Mouse (Mus musculus) G1E (cell line): ENCODE measurements around the gene Cdk4. TPM values are rescaled to one million over a fixed set of nuclear protein-coding genes. Genes with fewer than 3 reads are reported as not detected.
A peak's percentile ranks its signal among the peaks of the same experiment; 100 is the strongest.

ENCODE experiments used
- ATAC-seq: 2 replicates; pipeline ENCODE4 v1.8.0; 2016; ENCODE audit warnings: mild to moderate bottlenecking; ENCODE audit not compliant: insufficient number of reproducible peaks, poor library complexity, low FRiP score, severe bottlenecking; ENCODE audit errors: extremely low read depth
- DNase-seq: peaks from one replicate; pipeline ENCODE4 v3.0.0; 2012; ENCODE audit warnings: low spot score
- H3K27me3 ChIP-seq: 2 replicates; pipeline ENCODE4 v1.6.1; 2012; ENCODE audit warnings: mild to moderate bottlenecking, low read length, inconsistent platforms; ENCODE audit not compliant: insufficient read depth
- H3K36me3 ChIP-seq: replicated peaks from 2 replicates; pipeline ENCODE3; 2012; ENCODE audit warnings: mild to moderate bottlenecking, inconsistent platforms
- H3K4me1 ChIP-seq: 2 replicates; pipeline ENCODE4 v1.6.1; 2012; ENCODE audit warnings: low read depth, low read length, inconsistent platforms, mixed read lengths; ENCODE audit not compliant: insufficient read depth
- H3K4me3 ChIP-seq: 2 replicates; pipeline ENCODE4 v1.5.1; 2012; ENCODE audit warnings: low read depth, mild to moderate bottlenecking, inconsistent platforms, low read length, moderate library complexity, mixed read lengths
- H3K9me3 ChIP-seq: replicated peaks from 2 replicates; pipeline ENCODE4 v1.6.1; 2012; ENCODE audit warnings: inconsistent platforms
- CTCF ChIP-seq: IDR thresholded peaks from 2 replicates; pipeline ENCODE4 v1.5.1; 2012; ENCODE audit warnings: low read depth, low read length, inconsistent platforms, mixed read lengths
- GATA1 ChIP-seq: IDR thresholded peaks from 2 replicates; pipeline ENCODE4 v1.6.1; 2012; ENCODE audit warnings: borderline replicate concordance, low read length, inconsistent platforms, mixed read lengths
- GATA2 ChIP-seq: IDR thresholded peaks from 2 replicates; pipeline ENCODE4 v1.6.1; 2012; ENCODE audit warnings: low read depth, low read length, inconsistent platforms, borderline replicate concordance
- POLR2AphosphoS5 ChIP-seq: IDR thresholded peaks from 2 replicates; pipeline ENCODE4 v1.6.1; 2012; ENCODE audit warnings: low read depth, low read length, inconsistent platforms; ENCODE audit not compliant: insufficient replicate concordance
- TAL1 ChIP-seq: conservative IDR thresholded peaks from 2 replicates; pipeline ENCODE4 v1.6.1; 2012; ENCODE audit warnings: low read depth, low read length, inconsistent platforms, mixed read lengths
- polyA plus RNA-seq: library from polyadenylated mRNA; stranded (reverse); fragments of >175 nt; gene quantifications from 2 replicates; pipeline ENCODE4 v1.2.3, GENCODE M21; 2012
- total RNA-seq, 2 experiments: library from RNA; stranded (forward) in 1 of 2; stranded (reverse) in 1 of 2; fragments of 200-1000 nt in 1 of 2; fragments of >200 nt in 1 of 2; fragmentation: Nextera tagmentation in 1 of 2; gene quantifications; 2 replicates each; pipeline ENCODE4 v1.2.3; 2014 to 2017

The Cdk4 gene
- total and polyA plus RNA-seq, 3 experiments, result 532 to 1,826 (median 648) TPM

DNA sequence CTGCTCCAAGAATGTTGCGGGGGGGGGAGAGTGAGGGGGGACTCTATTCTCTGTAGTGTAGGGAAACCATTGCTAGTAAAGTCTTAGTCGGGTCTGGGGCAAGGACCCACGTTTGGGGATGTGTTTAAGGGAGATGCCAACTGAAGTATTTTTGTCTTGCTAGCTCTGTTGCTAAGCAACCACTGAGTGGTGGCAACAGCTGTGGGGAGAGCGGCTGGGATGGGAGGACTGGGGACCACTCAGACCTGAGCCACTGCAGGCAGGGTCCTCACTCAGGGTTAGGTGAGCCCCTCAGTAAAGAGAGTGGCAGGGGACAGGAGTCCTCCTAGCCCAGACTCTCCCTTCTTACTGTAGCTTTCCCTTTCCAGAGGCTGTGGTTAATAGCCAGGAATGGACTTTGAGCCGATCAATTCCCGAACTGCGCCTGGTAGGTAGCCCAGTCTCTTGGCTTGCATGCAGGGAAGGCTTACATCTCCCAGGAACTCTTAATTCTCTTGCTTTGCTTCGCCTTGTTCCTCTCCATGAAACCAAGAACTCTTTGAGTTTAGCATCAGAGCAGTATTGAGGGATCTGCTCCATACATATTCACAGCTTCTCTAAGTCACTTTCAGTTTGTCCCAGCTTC, 18.8 kb downstream of the Cdk4 start:
- Histone ChIP-seq H3K4me1 (no peaks in the 10 kb centered on the region; the same call in 1 of the 2 replicates), H3K27me3 (peaks cover 83% of the 10 kb centered on the region), H3K4me3 (no peak overlapping the region), H3K36me3 (no peaks in the 10 kb centered on the region), H3K9me3 (peaks cover 9% of the 10 kb centered on the region)
- DNase-seq (no peak), ATAC-seq (no peak)
- TF ChIP-seq GATA2 (no peak), TAL1 (no peak), GATA1 (no peak), CTCF (no peak), POLR2AphosphoS5 (no peak)

DNA sequence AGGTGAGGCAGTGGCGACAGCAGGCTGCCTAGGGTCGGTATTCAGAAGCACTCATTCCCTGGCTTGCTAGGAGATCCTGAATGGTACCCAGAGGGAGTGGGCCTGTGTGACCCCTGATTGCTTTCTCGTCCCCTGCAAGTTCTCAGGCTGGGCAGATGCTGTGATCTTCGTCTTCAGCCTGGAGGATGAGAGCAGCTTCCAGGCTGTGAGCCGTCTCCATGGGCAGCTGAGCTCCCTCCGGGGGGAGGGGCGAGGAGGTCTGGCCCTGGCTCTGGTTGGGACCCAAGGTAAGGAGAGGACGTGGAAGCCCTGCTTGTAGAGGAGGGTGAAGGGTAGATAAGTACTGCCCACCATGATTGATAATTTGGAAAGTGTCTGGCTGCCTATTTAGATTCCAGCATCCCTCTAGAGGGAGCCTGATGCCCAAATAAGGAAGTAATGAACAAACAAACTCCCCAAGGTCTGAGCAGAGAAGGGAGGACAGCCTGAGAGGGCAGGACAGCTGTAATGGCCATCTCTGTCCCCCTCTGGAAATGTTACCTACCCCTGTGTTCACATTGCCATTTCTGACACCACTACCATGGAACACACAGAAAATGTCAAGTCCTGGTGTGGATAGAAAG, 20.1 kb downstream of the Cdk4 start:
- peaks cover 9% of the 10 kb centered on the region for H3K9me3 ChIP-seq
- peaks cover 82% of the 10 kb centered on the region for H3K27me3 ChIP-seq
- no peak for DNase-seq
- no peaks in the 10 kb centered on the region; the same call in 1 of the 2 replicates for H3K4me1 ChIP-seq
- no peak overlapping the region for H3K4me3 ChIP-seq
- TF ChIP-seq GATA2, result no peak
- TF ChIP-seq TAL1, result no peak
- no peak for ATAC-seq
- no peaks in the 10 kb centered on the region for H3K36me3 ChIP-seq

GRCm38 (mm10) chr10:127083915-127084306, 20.6 kb downstream of the Cdk4 start:
- Histone ChIP-seq H3K9me3 (peaks cover 9% of the 10 kb centered on the region), H3K4me1 (no peaks in the 10 kb centered on the region; the same call in 1 of the 2 replicates), H3K4me3 (no peak overlapping the region), H3K27me3 (peaks cover 78% of the 10 kb centered on the region), H3K36me3 (no peaks in the 10 kb centered on the region)
- TF ChIP-seq GATA2, result no peak
- TF ChIP-seq POLR2AphosphoS5, result no peak
- TF ChIP-seq CTCF, result no peak
- TF ChIP-seq GATA1, result no peak
- no peak for TF ChIP-seq TAL1
- DNase-seq (no peak), ATAC-seq (no peak)

GRCm38 (mm10) chr10:127085052-127085451, 21.7 kb downstream of the Cdk4 start:
- Histone ChIP-seq H3K9me3 (peaks cover 4% of the 10 kb centered on the region), H3K36me3 (no peaks in the 10 kb centered on the region), H3K4me3 (no peak overlapping the region; the same call in 1 of the 2 replicates), H3K4me1 (no peaks in the 10 kb centered on the region; the same call in none of the 2 replicates), H3K27me3 (peaks cover 79% of the 10 kb centered on the region)
- no peak for DNase-seq
- ATAC-seq, result no peak
- TF ChIP-seq TAL1 (no peak), GATA2 (no peak), POLR2AphosphoS5 (no peak), GATA1 (no peak), CTCF (no peak)

DNA sequence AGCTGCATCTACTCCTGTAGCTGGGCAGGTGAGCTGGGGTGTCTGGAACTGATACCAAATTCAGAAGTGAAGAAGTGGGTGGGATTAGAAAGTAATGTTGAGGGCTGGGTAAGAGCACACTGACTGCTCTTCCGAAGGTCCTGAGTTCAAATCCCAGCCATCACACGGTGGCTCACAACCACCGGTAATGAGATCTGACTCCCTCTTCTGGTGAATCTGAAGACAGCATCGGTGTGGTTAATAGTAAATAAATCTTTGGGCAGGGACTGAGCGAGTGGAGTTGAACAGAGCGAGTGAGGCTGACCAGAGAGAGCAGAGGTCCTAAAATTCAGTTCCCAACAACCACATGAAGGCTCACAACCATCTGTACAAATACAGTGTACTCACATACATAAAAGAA, 22.3 kb downstream of the Cdk4 start:
- TF ChIP-seq GATA2, result no peak
- TF ChIP-seq CTCF, result no peak
- no peak for TF ChIP-seq TAL1
- no peak for TF ChIP-seq GATA1
- no peak for TF ChIP-seq POLR2AphosphoS5
- DNase-seq, result no peak
- Histone ChIP-seq H3K4me1 (peaks cover 4% of the 10 kb centered on the region), H3K27me3 (peaks cover 79% of the 10 kb centered on the region), H3K4me3 (no peak overlapping the region), H3K36me3 (no peaks in the 10 kb centered on the region), H3K9me3 (peaks cover 2% of the 10 kb centered on the region; the same call in 1 of the 2 replicates)
- ATAC-seq, result no peak

- peaks cover 27% of the 10 kb centered on the region for H3K36me3 ChIP-seq
- TF ChIP-seq GATA1 (no peak), CTCF (no peak), POLR2AphosphoS5 (no peak), GATA2 (no peak), TAL1 (no peak)
- peaks cover 7% of the 10 kb centered on the region for H3K9me3 ChIP-seq
- H3K27me3 ChIP-seq, result peaks cover 50% of the 10 kb centered on the region
- peak overlapping the region; percentile 59; the same call in 1 of the 2 replicates for H3K4me3 ChIP-seq
- ATAC-seq (no peak), DNase-seq (no peak)
- peaks cover 19% of the 10 kb centered on the region for H3K4me1 ChIP-seq
These were observed 27.5 kb downstream of the Cdk4 start for GRCm38 (mm10) chr10:127090560-127091411.
